Mouse (Mus musculus): ENCODE results near the gene Tecpr1. TPM values are rescaled to one million over a fixed set of nuclear protein-coding genes. Genes with fewer than 3 reads are reported as not detected.

Gene Tecpr1
- total RNA-seq, 2 experiments from 2014 or later, result 15.4 to 19.1 TPM

DNA sequence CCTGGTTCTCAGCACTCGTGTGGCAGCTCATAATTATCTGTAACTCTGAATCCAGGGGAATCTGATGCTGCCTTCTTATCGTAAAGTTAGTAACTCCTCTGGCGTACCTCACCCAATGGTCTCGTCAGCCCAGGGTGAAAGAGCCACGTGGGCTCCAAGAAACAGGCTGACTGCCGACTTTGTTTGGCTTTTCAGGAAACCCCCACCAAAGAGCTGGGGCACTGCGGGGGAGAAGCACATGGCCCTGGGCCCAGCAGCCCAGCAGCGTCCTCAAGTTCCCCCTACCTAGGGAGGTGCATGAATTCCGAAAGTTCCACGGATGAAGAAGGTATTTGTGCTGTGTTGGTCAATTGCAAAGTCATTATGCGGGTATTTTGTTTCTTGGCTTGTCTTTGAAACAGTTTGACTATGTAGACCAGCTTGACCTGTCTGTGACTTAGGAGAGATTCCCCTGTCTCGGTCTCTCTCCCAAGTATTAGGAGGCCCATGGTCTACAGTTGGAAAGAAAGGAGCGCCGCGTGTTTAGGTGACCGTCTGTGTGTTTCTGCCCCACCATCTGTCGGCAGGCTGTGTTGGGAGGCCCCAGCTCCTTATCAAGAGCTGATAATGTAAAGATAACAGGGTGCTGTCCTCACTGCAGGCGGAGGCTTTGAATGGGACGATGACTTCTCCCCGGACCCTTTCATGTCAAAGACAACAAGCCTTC is 40.7 kb downstream of the Tecpr1 start:
- no peak for TF ChIP-seq CTCF (IDR thresholded peaks at IDR 0.05)
- DNase-seq, result peak; percentile 4

DNA sequence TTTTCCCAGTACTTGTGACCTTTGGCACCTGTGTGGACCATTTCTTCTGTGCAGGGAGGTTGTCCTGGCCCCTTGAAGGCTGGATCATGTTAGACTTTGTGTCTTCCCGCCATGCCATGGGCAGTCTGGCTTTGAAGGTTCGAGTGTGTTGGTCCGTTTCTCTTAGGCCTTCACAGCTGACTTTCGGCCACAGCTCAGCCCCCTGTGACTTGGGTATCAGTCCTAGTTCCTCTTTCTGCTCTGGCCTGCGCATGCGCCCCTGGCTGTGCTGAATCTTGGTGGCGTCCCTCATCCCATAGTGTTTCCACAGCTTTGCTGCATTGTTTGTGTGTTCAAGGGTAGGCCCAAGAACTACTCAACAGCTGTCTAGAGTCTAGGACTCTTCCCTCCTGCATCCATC is 42.2 kb downstream of the Tecpr1 start:
- no peak for TF ChIP-seq CTCF (IDR thresholded peaks at IDR 0.05)
- intact Hi-C loops (cut with DNase I), result no loop called here

More for the DNA sequence above, 40.7 kb downstream of the Tecpr1 start:
- no peak overlapping the region for H3K4me3 ChIP-seq
- H3K27ac ChIP-seq, result no peak overlapping the region
- intact Hi-C loops (cut with DNase I), result no loop called here

DNA sequence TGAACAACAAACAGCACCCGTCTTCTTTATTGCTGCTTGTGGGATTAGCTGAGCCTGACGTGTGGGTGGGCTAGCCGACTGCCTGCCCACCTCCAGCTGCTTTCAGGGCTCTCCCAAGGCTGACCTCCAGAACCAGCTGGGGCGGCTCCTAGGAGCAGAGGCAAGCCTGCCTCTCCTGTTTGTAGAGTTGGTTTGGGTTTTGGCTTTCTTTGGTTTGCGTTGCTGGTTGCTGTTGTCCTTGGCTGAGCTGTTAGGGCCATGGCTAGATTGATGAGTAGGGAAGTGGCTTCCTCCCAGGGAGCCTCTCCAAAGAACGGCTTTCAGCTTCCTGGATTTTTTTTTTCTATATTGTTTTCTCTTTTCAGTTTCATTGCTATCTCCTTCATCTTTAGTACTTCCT is 45.2 kb downstream of the Tecpr1 start:
- intact Hi-C loops (cut with DNase I), result no loop called here
- no peak for TF ChIP-seq CTCF (IDR thresholded peaks at IDR 0.05)
- no peak overlapping the region for H3K4me3 ChIP-seq
- DNase-seq, result no peak
- H3K27ac ChIP-seq, result no peak overlapping the region

More for the DNA sequence above, 42.2 kb downstream of the Tecpr1 start:
- no peak for DNase-seq
- H3K27ac ChIP-seq, result no peak overlapping the region
- no peak overlapping the region for H3K4me3 ChIP-seq

DNA sequence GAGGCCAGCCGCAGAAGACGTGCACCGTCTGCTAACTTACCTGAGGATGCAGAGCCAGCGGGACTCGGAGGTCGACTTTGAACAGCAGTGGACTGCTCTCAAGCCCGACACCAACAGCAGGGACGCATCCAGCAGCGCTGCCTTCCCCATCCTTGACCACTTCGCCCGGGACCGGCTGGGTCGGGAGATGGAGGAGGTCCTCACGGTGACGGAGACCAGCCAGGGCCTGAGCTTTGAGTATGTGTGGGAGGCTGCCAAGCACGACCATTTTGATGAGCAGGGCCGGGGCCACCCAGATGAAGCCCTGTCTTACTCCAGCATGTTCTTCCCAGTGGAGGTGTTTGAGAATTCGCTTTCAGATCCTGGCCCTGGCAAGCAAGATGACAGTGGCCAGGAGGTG is 49.8 kb downstream of the Tecpr1 start:
- no peak for TF ChIP-seq CTCF (IDR thresholded peaks at IDR 0.05)
- H3K4me3 ChIP-seq, result no peak overlapping the region
- no peak for DNase-seq
- H3K27ac ChIP-seq, result no peak overlapping the region
- intact Hi-C loops (cut with DNase I), result no loop called here

DNA sequence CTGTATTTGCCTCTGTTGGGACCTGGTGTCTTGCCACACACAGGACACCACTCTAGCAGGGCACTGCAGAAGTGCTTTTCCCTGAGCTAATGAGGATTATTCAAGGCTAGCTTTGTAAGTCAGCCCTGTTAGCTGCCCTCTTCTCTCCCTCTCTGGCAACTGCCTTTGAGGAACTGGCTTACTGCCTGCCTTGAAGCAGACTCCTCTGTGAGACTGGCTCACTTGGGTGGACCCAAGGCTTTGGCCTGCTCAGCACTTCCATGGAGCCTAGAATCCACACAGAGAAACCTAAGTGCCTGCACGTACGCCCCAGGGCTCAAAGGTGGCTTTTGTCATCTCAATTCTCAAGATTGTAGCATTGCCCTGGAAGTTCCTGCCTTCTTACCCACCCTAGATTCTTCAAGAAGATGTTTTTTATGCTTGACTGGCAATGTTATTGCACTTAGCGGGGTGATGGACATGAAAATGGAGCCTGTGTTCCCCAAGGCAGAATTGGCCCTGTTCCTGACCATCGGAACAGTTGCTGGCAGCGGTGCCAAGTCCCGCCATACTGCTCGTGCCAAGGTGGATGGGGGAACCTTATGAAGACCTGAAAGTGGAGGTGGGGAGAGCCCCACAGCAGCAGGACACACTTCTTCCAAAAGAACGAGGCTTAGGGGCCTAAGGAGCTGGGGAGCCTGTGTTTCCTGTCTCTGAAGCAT is 54.0 kb downstream of the Tecpr1 start:
- TF ChIP-seq CTCF (IDR thresholded peaks at IDR 0.05), result no peak
- H3K27ac ChIP-seq, result no peak overlapping the region
- intact Hi-C loops (cut with DNase I), result loop anchor here (10.0 kb wide), 1 partner anchor 1395 kb away; no protein-coding TSS in a partner anchor

DNA sequence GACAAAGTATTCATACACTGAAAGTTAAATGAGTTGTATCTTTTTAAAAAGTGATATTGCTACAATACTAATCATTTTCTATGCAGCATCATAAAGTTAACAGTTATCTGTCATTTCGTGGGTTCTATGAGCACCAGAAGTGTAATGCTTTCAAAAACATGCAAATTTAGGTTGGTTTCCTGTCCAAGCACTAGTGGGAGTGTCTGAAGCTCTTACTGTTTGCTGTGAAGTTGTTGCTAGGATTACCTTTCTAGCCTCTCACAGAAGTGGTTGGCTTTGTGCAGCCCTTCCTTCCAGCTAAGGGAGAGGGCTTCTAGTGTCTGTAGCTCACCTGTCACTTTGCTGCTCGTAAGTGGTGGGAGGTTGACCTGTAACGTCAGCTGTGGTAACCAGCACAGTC is 57.7 kb downstream of the Tecpr1 start:
- intact Hi-C loops (cut with DNase I), result loop anchor here (10.0 kb wide), 1 partner anchor 1391 kb away; no protein-coding TSS in a partner anchor
- Histone ChIP-seq H3K27ac (no peak overlapping the region), H3K4me3 (no peak overlapping the region)
- no peak for DNase-seq
- TF ChIP-seq CTCF (IDR thresholded peaks at IDR 0.05), result no peak

More for the DNA sequence above, 54.0 kb downstream of the Tecpr1 start:
- no peak overlapping the region for H3K4me3 ChIP-seq
- DNase-seq, result no peak

DNA sequence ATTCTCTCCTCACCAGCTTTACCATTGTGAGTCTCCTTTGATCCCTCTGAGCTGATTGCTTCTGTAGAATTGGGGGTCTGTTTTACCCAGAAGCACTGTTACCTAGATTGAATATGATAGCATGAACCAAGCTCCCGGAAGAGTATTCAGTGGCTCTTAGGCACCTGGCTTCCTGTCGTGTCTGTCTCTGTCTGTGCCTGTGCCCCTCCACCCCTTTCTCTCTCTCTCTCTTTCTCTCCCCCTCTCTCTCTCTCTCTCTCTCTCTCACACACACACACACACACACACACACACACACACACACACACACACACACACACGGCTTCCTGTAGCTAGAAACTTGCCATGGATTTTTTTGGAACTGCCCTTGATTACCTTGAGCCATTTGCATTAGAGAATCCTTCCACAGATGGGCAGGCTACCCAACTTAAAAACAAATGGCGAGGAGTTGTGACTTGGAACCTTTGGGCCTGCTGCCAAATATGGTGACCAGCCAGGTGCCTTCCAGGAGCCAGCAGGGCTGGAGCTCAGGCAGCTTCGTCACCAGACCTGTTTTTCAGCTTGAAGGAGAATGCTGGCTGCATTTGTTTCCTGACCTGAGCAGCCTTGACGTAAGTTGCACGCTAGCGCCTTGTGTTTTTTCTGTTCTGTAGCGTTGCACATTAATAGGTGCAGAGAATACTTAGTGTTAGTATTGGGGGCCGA is 60.5 kb downstream of the Tecpr1 start:
- intact Hi-C loops (cut with DNase I), result loop anchor here (10.0 kb wide), 1 partner anchor 1388 kb away; no protein-coding TSS in a partner anchor
- TF ChIP-seq CTCF (IDR thresholded peaks at IDR 0.05), result no peak
- H3K27ac ChIP-seq, result no peak overlapping the region
- DNase-seq, result no peak
- H3K4me3 ChIP-seq, result no peak overlapping the region

DNA sequence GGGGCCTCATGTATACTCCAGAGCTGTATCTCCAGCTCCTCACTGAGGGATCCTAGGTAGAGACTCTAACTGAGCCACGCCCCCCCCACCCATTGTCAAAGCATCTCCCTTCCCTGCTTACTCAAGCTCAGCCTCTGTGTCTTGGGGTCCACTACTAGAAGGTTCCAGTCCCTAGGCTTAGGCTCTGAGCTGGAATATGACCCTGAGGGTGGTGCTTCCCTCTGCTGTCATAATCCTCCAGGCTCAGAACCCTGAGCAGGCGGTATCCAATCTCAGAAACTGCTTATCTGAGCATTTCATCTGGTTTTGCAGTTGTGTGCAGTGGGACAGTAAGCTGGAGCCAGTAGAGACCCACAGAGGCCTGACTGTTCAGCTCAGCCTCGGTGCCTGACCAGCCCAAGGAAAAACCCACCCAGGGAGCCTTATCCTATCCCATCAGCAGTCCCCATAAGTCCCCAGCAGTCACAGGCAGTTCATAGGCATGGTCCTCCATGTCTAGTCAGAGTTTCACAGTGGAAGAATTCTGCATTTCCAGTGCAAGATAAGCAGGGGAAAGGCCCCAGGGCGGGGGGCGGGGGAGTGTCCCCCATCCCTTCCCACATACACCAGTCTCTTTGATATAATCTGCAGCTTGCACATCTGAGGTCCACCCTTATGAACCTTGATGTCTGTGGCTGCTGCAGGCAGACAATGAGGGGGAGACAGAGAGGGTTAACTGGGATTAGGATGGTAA is 61.2 kb downstream of the Tecpr1 start:
- H3K4me3 ChIP-seq, result no peak overlapping the region
- intact Hi-C loops (cut with DNase I), result loop anchor here (10.0 kb wide), 1 partner anchor 1387 kb away; no protein-coding TSS in a partner anchor
- no peak overlapping the region for H3K27ac ChIP-seq
- TF ChIP-seq CTCF (IDR thresholded peaks at IDR 0.05), result no peak
- no peak for DNase-seq

DNA sequence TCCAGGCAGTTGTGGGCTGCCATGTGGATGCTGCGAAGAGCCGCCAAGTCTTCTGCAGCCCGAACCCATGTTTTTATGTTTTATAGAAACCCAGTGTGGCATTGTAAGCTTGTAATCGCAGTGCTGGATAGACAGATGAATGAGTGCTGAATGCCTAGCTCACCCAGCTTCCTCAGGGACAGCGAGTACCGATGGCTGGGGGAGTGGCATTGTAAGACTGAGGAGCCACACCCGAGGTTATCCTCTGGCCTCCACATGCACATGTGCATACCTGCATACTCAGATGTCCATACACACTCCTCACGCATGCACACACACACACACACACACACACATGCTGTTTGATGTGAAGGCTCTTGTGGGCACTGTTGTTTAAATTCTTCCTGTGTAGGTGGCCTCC is 64.3 kb downstream of the Tecpr1 start:
- no peak for DNase-seq
- Histone ChIP-seq H3K27ac (peak overlapping the region; percentile 43), H3K4me3 (no peak overlapping the region)
- no peak for TF ChIP-seq CTCF (IDR thresholded peaks at IDR 0.05)
- intact Hi-C loops (cut with DNase I), result no loop called here

DNA sequence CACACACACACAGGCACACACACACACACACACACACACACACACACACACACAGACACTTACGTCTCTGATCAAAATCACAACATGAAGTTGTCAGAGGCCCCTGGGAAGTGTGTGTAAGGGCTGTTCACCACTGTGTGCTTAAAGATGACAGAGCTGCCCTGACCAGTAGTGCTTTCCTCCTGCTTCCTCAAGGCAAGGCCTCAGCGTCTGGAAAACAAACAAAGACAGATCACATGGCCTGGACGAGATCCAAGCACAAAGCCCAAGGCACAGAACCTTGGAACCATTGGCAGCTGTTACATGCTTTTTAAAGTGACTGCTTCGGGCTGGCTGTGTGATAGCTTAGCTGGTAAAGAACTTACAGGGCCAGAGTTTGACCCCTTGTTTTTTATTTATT is 64.8 kb downstream of the Tecpr1 start:
- DNase-seq, result peak; percentile 80
- Histone ChIP-seq H3K27ac (peak overlapping the region; percentile 43), H3K4me3 (no peak overlapping the region)
- no peak for TF ChIP-seq CTCF (IDR thresholded peaks at IDR 0.05)
- intact Hi-C loops (cut with DNase I), result no loop called here

DNA sequence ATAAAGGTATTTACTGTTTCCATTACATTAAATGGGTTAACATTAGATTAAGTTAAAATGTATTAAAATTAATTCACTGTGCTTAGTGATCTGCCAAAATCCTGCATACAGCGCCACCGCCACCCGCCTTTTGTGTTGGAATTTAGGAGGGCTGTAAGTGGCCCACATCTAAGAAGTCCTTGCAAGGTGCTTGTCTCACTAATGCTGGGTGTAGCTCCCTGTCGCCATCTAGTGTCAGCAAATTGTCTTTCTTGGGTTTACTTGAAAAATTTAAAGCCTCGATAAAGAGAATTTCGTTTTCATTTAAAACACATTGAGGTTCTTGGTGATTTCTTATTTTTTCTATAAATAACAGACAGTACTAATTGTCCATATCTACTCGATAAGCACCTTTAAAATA is 68.9 kb downstream of the Tecpr1 start:
- TF ChIP-seq CTCF (IDR thresholded peaks at IDR 0.05), result peak; percentile 90
- DNase-seq, result peak; percentile 63
- intact Hi-C loops (cut with DNase I), result loop anchor here (1.0 kb wide), 1 partner anchor 55 kb away; no protein-coding TSS in a partner anchor
- Histone ChIP-seq H3K27ac (no peak overlapping the region), H3K4me3 (no peak overlapping the region)

DNA sequence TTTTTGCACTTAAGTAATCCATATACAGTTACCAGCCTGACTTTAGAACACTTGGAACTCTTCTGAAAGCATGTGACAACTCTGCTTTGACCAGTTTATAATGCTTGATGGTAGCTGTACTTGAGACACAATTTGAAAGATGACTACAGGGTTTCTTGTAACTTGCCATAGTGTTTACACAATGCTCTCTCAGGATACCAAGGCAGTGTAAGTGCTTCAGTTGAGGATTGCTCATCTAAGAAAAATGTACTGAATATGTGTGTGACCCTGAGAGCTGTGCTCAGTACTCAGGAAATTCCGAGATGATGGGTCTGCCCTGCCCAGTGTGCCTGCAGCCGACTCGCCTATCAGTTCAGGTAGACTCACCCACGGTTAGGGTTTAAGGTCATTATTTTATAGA is 72.1 kb downstream of the Tecpr1 start:
- Histone ChIP-seq H3K4me3 (no peak overlapping the region), H3K27ac (no peak overlapping the region)
- intact Hi-C loops (cut with DNase I), result no loop called here
- TF ChIP-seq CTCF (IDR thresholded peaks at IDR 0.05), result no peak
- DNase-seq, result no peak
